Mouse (Mus musculus) lung, postnatal 14 days (tissue): ENCODE data around the gene Slc7a14.

Source experiments
- DNase-seq: peaks from one replicate; pipeline ENCODE4 v3.0.0; 2021

Gene Slc7a14

GRCm38 (mm10) chr3:31203947-31204346, 106.2 kb downstream of the Slc7a14 start:
- no peak for DNase-seq

DNA sequence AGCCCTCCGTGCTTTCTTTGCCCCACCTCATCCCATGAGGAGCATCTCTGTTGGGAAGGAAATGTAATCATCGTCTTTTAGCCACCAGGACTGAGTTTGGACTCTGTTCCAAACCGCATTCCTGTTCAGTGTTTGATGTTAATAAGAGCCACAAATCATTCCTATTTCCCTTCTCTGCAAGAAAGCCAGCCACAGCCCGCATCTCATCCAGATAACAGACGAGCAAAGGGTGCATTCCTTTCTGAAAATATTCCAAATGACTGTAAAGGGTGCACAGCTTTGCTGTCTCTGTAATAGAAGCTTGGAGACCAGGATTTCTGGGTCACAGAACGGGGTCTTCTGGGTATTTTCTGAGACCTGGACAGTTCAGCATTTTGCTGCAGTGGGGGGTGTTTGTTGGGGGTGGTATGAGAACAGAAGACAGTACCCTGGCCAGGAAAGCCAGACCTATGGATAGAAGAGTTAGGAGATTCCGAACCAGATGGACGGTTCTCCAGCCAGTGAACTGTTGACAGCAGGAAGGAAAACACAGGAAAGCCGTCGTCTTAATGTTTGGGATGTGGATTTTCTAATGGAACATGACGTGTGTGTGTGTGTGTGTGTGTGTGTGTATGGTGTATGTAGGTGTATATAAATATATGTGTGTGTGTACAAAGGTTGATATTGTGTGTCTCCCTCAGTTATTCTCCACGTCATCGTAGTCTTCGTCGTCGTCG, 110.9 kb downstream of the Slc7a14 start:
- DNase-seq: no peak

DNA sequence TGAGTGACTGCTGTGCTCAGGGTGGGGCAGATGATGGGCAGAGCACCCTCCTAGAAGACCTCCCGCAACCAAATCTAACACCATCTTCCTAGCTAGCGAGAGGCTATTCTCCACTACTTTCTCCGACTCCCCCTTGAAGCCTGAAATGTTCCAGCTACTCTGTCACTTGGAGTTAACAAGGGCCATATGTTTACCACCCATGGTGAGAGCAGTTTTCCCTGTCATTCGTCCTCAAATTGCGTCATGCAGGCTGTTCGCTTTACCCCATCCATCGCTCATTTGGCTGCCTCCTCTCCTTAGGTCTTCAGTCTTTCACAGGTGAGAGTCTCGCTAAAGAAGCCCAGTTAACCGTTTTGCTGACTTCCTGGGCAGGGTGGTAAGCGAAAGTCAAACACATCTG, 118.8 kb downstream of the Slc7a14 start:
- no peak for DNase-seq

DNA sequence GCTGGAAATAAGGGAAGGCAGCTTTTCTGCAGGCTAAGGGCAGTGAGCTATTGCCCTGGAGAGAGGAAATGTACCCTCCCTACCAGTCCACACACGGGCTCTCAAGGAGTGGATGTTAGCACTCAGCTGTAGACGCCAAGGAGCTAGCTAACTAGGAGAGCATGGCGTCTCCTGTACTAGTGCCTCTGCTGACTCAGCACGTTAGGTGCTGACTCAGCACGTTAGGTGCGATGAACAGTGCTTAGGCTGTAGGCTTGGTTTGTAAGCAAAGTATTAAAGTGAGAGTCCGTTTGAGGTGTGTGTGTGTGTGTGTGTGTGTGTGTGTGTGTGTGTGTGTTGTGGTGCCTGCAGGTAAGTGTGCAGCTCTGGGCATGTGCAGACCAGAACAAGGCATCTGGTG, 119.8 kb downstream of the Slc7a14 start:
- DNase-seq: no peak

DNA sequence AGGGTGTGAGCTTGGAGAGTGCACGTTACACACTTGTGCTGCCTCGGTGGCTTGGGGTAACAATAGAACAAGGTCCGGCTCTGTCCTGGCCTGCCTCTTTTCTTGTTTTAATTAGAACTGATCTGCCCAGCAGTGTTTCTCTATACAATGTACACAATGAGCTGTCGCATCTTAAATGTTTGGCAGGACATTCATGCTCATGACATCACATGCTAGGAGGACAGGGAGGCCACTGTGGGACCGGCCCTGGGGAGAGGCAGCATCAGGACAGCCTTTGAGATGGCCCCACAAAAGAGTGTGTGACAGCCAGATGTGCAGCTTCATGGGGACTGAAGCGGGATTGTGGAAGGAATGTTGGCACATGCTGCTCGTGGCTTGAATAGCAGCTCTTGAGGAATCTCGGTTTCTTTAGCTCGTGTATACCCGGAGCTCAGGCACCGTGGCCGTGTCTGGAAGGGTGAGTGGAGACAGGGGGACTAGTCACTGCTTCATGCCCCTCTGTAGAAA, 143.8 kb downstream of the Slc7a14 start:
- DNase-seq: no peak

- DNase-seq: no peak
Observed at GRCm38 (mm10) chr3:31165803-31166202, 144.4 kb downstream of the Slc7a14 start.

DNA sequence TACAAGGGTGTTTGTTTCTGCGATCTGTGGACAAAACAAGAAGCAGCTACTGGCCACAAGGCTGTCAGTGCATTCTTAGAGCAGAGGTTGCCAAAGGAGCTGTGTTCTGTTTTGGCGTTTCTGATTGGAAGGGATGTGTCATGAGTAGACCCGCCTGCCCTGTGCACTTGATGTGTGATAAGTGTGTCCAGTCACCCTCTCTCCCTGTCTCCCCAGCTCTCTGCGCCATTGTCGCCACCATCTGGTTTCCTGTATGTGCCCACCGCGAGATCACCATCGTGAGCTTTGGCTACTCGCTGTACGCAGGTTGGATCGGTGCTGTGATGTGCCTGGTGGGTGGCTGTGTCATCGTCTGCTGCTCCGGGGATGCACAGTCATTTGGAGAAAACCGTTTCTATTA, 147.3 kb downstream of the Slc7a14 start:
- DNase-seq: no peak

DNA sequence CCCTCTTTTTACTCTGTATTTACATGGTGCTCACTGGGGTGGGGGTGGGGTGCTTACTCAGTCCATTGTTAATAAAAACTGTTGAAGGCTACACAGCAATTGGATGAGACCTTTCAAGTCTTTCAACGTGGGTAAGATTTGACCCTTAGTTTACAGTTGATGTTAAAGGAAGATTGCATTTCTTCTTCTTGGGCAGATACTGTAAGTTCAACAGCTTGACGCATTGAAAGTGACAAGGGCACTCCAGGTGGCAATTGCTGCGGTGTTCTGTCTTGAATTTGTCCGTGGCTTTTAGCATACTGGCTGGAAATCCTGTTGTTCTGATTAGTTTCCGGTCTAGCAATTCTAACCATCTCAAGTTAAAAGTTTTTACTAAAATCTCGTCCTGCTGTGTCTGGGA, 148.8 kb downstream of the Slc7a14 start:
- no peak for DNase-seq

- no peak for DNase-seq
Observed at GRCm38 (mm10) chr3:31160046-31160445, 150.1 kb downstream of the Slc7a14 start.

DNA sequence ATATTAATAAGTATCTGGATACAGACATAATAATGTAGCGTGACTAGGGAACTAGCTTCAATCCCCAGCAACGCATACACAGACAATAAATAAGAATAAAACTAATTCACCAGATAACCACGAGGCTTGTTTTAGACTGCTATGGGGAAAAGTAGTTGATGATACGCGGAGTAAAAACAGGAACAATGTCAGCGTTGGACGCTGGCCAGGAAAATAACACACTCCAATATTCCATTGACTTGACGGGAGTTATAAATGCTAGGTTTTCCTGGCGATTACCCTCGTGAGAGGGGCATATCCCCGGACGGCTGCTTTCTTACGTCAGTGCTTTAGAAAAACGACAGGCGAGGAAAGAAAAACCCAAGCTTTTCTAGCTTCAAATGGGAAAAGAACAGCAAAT, 152.4 kb downstream of the Slc7a14 start:
- DNase-seq: no peak

DNA sequence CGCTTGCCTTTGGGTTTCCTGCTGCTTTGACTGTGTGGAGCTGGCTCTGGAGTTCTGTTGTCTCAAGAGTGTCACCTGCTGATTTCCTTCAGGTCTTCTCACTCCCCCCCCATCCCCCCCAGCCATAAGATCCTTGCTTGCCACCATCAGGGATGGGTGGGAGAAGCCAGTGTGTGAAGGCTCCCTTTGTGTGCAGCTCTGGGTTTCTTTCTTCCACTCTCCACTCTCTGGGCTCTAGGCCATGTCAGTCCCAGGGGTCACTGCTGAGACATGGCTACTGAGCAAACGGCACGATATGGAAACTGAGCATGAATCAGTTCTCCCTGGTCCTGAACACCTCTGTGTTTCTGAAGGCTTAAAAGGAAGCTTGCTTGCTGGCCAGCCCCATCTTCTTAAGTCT, 154.1 kb downstream of the Slc7a14 start:
- DNase-seq: no peak
